Comparison of ENCODE assay signal across 9 mouse cellular contexts in genomic region chr1:120115671-120116081, GRCm38 (mm10). TPM values are rescaled to one million over a fixed set of nuclear protein-coding genes. Genes with fewer than 3 reads are reported as not detected.
DNase-seq lines count a peak whose midpoint lies in the region; ATAC-seq and TF ChIP-seq lines count a peak whose summit lies in the region.
"Had no signal": no experiment of that assay in that cellular context is flagged by ENCODE, and none has a peak within 500 bp of the region (broad histone marks: within the 10 kb centered on the region; RNA-seq: fewer than 3 reads in every experiment).

No protein-coding gene starts in this region.

- no peak overlapping the region for H3K9ac ChIP-seq in kidney, embryonic 16.5 days (replicated peaks; ENCODE audit: low read length)
- no peak overlapping the region for H3K9ac ChIP-seq in midbrain, embryonic 14.5 days (replicated peaks; ENCODE audit: low read length)

- no peak for TF ChIP-seq POLR2A in kidney, adult 2 months (IDR thresholded peaks at IDR 0.05; ENCODE audit: low read depth, low read length)

- peaks cover 10% of the 10 kb centered on the region for H3K36me3 ChIP-seq in kidney, adult 2 months (ENCODE audit: control insufficient read depth, insufficient read depth, low read length)
- H3K36me3 ChIP-seq in kidney, embryonic 16.5 days (ENCODE audit: insufficient read depth, low read length) = peaks cover 42% of the 10 kb centered on the region
- H3K36me3 ChIP-seq in midbrain, embryonic 14.5 days (ENCODE audit: control insufficient read depth, insufficient read depth, low read length) = peaks cover 30% of the 10 kb centered on the region

- peaks cover 42% of the 10 kb centered on the region for H3K4me1 ChIP-seq in kidney, adult 2 months (ENCODE audit: control insufficient read depth, insufficient read depth, low read length)
- peaks cover 27% of the 10 kb centered on the region for H3K4me1 ChIP-seq in kidney, embryonic 16.5 days (ENCODE audit: insufficient read depth, low read length)
- peaks cover 6% of the 10 kb centered on the region for H3K4me1 ChIP-seq in midbrain, embryonic 14.5 days (ENCODE audit: control insufficient read depth, insufficient read depth, low read length)

- no peak for ATAC-seq in kidney, embryonic 16.5 days (ENCODE audit: low FRiP score, low TSS enrichment)
- ATAC-seq in midbrain, embryonic 14.5 days (ENCODE audit: low FRiP score, low TSS enrichment) = peak; percentile 41; the same call in 1 of the 2 replicates

- no peak overlapping the region for H3K4me3 ChIP-seq in kidney, adult 2 months (ENCODE audit: insufficient read depth, low read depth, low read length)
- H3K4me3 ChIP-seq in kidney, embryonic 16.5 days (ENCODE audit: low read length) = no peak overlapping the region
- no peak overlapping the region for H3K4me3 ChIP-seq in midbrain, embryonic 14.5 days (replicated peaks; ENCODE audit: low read depth, low read length)

- 68% methylated on average over 9 of the region's 9 CpGs for WGBS in kidney, adult 2 months
- WGBS in kidney, embryonic 16.5 days = 96% methylated on average over 9 of the region's 9 CpGs
- WGBS in midbrain, embryonic 14.5 days = 83% methylated on average over 9 of the region's 9 CpGs

- peaks cover 9% of the 10 kb centered on the region for H3K9me3 ChIP-seq in kidney, embryonic 16.5 days (ENCODE audit: low read length)
- H3K9me3 ChIP-seq in midbrain, embryonic 14.5 days (ENCODE audit: control insufficient read depth, low read length) = no peaks in the 10 kb centered on the region; the same call in 1 of the 2 replicates

- peak; percentile 92 for DNase-seq in kidney, adult 2 months
- DNase-seq in cerebellum, postnatal 36 days = peak; percentile 76 to 80
- peak; percentile 86 to 89 for DNase-seq in heart, adult 18-20 months
- DNase-seq in kidney, postnatal 25 days = peak; percentile 75 to 87
- DNase-seq in midbrain, embryonic 14.5 days = peak; percentile 69
- DNase-seq in spleen, postnatal 4 days (ENCODE audit: low spot score in 2 of 2) = no peak
- DNase-seq in T-cell, adult 2 months (ENCODE audit: low spot score) = no peak

- H3K4me2 ChIP-seq in kidney, embryonic 16.5 days (replicated peaks; ENCODE audit: low read depth, low read length) = no peak overlapping the region
- H3K4me2 ChIP-seq in midbrain, embryonic 14.5 days (ENCODE audit: low read length) = no peak overlapping the region

- peak overlapping the region; percentile 50; the same call in 1 of the 2 replicates for H3K27ac ChIP-seq in kidney, adult 2 months (ENCODE audit: insufficient read depth, low read depth, low read length)
- H3K27ac ChIP-seq in kidney, embryonic 16.5 days (ENCODE audit: low read length) = no peak overlapping the region
- peak overlapping the region; percentile 70 for H3K27ac ChIP-seq in midbrain, embryonic 14.5 days (replicated peaks; ENCODE audit: low read depth, low read length)

- no peak for TF ChIP-seq CTCF in kidney, adult 2 months (conservative IDR thresholded peaks at IDR 0.05; ENCODE audit: insufficient read depth, insufficient read length, low read depth, low read length)

- no peaks in the 10 kb centered on the region for H3K27me3 ChIP-seq in kidney, adult 2 months (replicated peaks; ENCODE audit: control insufficient read depth, insufficient read depth, low read length)
- H3K27me3 ChIP-seq in kidney, embryonic 16.5 days (ENCODE audit: insufficient read depth, low read length) = no peaks in the 10 kb centered on the region
- H3K27me3 ChIP-seq in midbrain, embryonic 14.5 days (ENCODE audit: control insufficient read depth, insufficient read depth, low read length) = no peaks in the 10 kb centered on the region
- H3K27me3 ChIP-seq: CH12.LX had no signal

RNA-seq across cellular contexts. Expression of gene Dbi, which starts 5.2 kb away (rescaled TPM):
- polyA plus RNA-seq in kidney, adult 2 months (2012; rRNA removed) = 1,108 and 1,337 TPM in 2 replicates
- 658 and 708 TPM in 2 replicates for polyA plus RNA-seq in kidney, embryonic 16.5 days (2015; fragmentation: Nextera tagmentation; extraction: Ambion mirVana)
- 100 to 1,000 TPM; 307 to 318 TPM for total RNA-seq in heart, adult 18-20 months (2021)
- 759 and 1,068 TPM in 2 replicates for polyA plus RNA-seq in midbrain, embryonic 14.5 days (2014; fragmentation: Nextera tagmentation; extraction: Ambion mirVana)

RNA-seq across cellular contexts. Expression of gene 3110009E18Rik, which starts 5.3 kb away (rescaled TPM):
- polyA plus RNA-seq in kidney, adult 2 months (2012; rRNA removed) = 4.3 and 5.1 TPM in 2 replicates
- polyA plus RNA-seq in kidney, embryonic 16.5 days (2015; fragmentation: Nextera tagmentation; extraction: Ambion mirVana) = 13.5 and 16.7 TPM in 2 replicates
- 1 to 10 TPM; 6.2 to 6.4 TPM for total RNA-seq in heart, adult 18-20 months (2021)
- 18.7 and 21.4 TPM in 2 replicates for polyA plus RNA-seq in midbrain, embryonic 14.5 days (2014; fragmentation: Nextera tagmentation; extraction: Ambion mirVana)

RNA-seq across cellular contexts. Expression of gene Tmem37, which starts 41.8 kb away (rescaled TPM):
- polyA plus RNA-seq in kidney, adult 2 months (2012; rRNA removed) = 232 and 266 TPM in 2 replicates
- polyA plus RNA-seq in kidney, embryonic 16.5 days (2015; fragmentation: Nextera tagmentation; extraction: Ambion mirVana) = 78.9 and 83.5 TPM in 2 replicates
- total RNA-seq in heart, adult 18-20 months (2021) = 1 to 10 TPM; 7.0 to 8.0 TPM
- 3.1 and 7.4 TPM in 2 replicates for polyA plus RNA-seq in midbrain, embryonic 14.5 days (2014; fragmentation: Nextera tagmentation; extraction: Ambion mirVana)
- total RNA-seq: CH12.LX had no signal

Comparison
In these comparisons a context has a peak if more than half of its experiments do, and no peak if none do; other contexts are left out.
1. DNase-seq: peak in kidney, adult 2 months (single experiment), cerebellum, postnatal 36 days (2 of 2), heart, adult 18-20 months (2 of 2), kidney, postnatal 25 days (2 of 2) and midbrain, embryonic 14.5 days (single experiment); none in spleen, postnatal 4 days (0 of 2) and T-cell, adult 2 months (single experiment).